Comparison of ENCODE assay signal across 19 mouse cellular contexts in the genomic region with DNA sequence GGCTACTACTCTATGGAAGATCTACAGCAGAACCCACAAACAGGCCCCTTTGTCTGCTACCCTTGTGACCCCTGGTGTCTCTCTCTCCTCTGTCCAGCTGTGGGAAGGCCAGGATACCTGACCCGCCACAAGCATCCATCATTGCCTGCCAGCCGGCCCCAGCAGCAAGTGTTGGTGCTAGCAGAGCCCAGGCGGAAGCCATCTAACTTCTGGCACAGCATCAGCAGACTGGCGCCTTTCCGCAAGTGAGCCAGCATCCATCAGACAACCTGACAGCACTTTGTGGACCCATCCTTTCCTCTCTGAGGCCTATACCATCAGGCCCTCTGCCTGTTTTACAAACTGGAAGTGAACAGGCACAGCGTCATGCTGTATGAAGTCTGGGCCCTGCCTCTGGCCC. TPM values are rescaled to one million over a fixed set of nuclear protein-coding genes. Genes with fewer than 3 reads are reported as not detected.
DNase-seq lines count a peak whose midpoint lies in the region; ATAC-seq and TF ChIP-seq lines count a peak whose summit lies in the region.
"Had no signal": no experiment of that assay in that cellular context is flagged by ENCODE, and none has a peak within 500 bp of the region (broad histone marks: within the 10 kb centered on the region; RNA-seq: fewer than 3 reads in every experiment).

No protein-coding gene starts in this region.

- 86% methylated on average over 6 of the region's 6 CpGs for WGBS in forebrain, embryonic 14.5 days
- WGBS in forebrain, embryonic 10.5 days, result 92% methylated on average over 6 of the region's 6 CpGs
- 59% methylated on average over 6 of the region's 6 CpGs for WGBS in hindbrain, postnatal 0 days
- 72% methylated on average over 6 of the region's 6 CpGs for WGBS in hindbrain, embryonic 12.5 days
- WGBS in midbrain, postnatal 0 days, result 93% methylated on average over 6 of the region's 6 CpGs
- 93% methylated on average over 6 of the region's 6 CpGs for whole genome bisulfite sequencing in midbrain, embryonic 14.5 days
- 74% methylated on average over 6 of the region's 6 CpGs for WGBS in neural tube, embryonic 15.5 days

- H3K4me3 ChIP-seq in forebrain, embryonic 14.5 days (ENCODE audit: low read depth, low read length), result no peak overlapping the region
- H3K4me3 ChIP-seq in forebrain, embryonic 10.5 days, result no peak overlapping the region
- H3K4me3 ChIP-seq in hindbrain, postnatal 0 days (ENCODE audit: low read length), result no peak overlapping the region
- no peak overlapping the region for H3K4me3 ChIP-seq in hindbrain, embryonic 12.5 days
- no peak overlapping the region for H3K4me3 ChIP-seq in midbrain, postnatal 0 days (ENCODE audit: low read depth, low read length)
- no peak overlapping the region for H3K4me3 ChIP-seq in midbrain, embryonic 14.5 days (replicated peaks; ENCODE audit: low read depth, low read length)
- no peak overlapping the region for H3K4me3 ChIP-seq in neural tube, embryonic 15.5 days (replicated peaks)
- no peak overlapping the region for H3K4me3 ChIP-seq in gastrocnemius, adult 2 months
- H3K4me3 ChIP-seq: heart, embryonic 12.5 days; limb, embryonic 10.5 days; midbrain, embryonic 13.5 days had no signal

- intact Hi-C loops in gastrocnemius, adult 2 months (cut with DNase I), result no loop called here

- peak overlapping the region; percentile 21; the same call in 1 of the 2 replicates for H3K27ac ChIP-seq in forebrain, embryonic 14.5 days (ENCODE audit: low read depth, low read length)
- H3K27ac ChIP-seq in forebrain, embryonic 10.5 days, result no peak overlapping the region
- H3K27ac ChIP-seq in hindbrain, postnatal 0 days, result peak overlapping the region; percentile 51; the same call in 1 of the 2 replicates
- H3K27ac ChIP-seq in hindbrain, embryonic 12.5 days, result no peak overlapping the region
- no peak overlapping the region; the same call in 1 of the 2 replicates for H3K27ac ChIP-seq in midbrain, postnatal 0 days (ENCODE audit: low read depth, low read length)
- no peak overlapping the region for H3K27ac ChIP-seq in midbrain, embryonic 14.5 days (replicated peaks; ENCODE audit: low read depth, low read length)
- H3K27ac ChIP-seq in neural tube, embryonic 15.5 days (replicated peaks), result peak overlapping the region; percentile 34; the same call in 1 of the 2 replicates
- no peak overlapping the region for H3K27ac ChIP-seq in gastrocnemius, adult 2 months
- H3K27ac ChIP-seq: limb, embryonic 10.5 days; macrophage; midbrain, embryonic 13.5 days had no signal

- H3K36me3 ChIP-seq in forebrain, embryonic 14.5 days (ENCODE audit: control insufficient read depth, insufficient read depth, low read length), result peaks cover 89% of the 10 kb centered on the region
- peaks cover 86% of the 10 kb centered on the region for H3K36me3 ChIP-seq in forebrain, embryonic 10.5 days (replicated peaks)
- H3K36me3 ChIP-seq in hindbrain, postnatal 0 days (ENCODE audit: insufficient read depth, low read length), result peaks cover 66% of the 10 kb centered on the region
- peaks cover 83% of the 10 kb centered on the region for H3K36me3 ChIP-seq in hindbrain, embryonic 12.5 days
- H3K36me3 ChIP-seq in midbrain, postnatal 0 days (ENCODE audit: insufficient read depth, low read length), result peaks cover 71% of the 10 kb centered on the region
- peaks cover 87% of the 10 kb centered on the region for H3K36me3 ChIP-seq in midbrain, embryonic 14.5 days (ENCODE audit: control insufficient read depth, insufficient read depth, low read length)
- H3K36me3 ChIP-seq in neural tube, embryonic 15.5 days, result peaks cover 89% of the 10 kb centered on the region

- no peak overlapping the region for H3K9ac ChIP-seq in forebrain, embryonic 14.5 days (ENCODE audit: low read length)
- H3K9ac ChIP-seq in hindbrain, postnatal 0 days (replicated peaks; ENCODE audit: low read length), result no peak overlapping the region
- H3K9ac ChIP-seq in hindbrain, embryonic 12.5 days, result no peak overlapping the region
- no peak overlapping the region for H3K9ac ChIP-seq in midbrain, postnatal 0 days (replicated peaks; ENCODE audit: low read length, poor library complexity, severe bottlenecking)
- H3K9ac ChIP-seq in midbrain, embryonic 14.5 days (replicated peaks; ENCODE audit: low read length), result no peak overlapping the region
- H3K9ac ChIP-seq in neural tube, embryonic 15.5 days (replicated peaks), result no peak overlapping the region
- H3K9ac ChIP-seq: heart, embryonic 12.5 days; midbrain, embryonic 13.5 days had no signal

- ATAC-seq in forebrain, embryonic 14.5 days, result peak; percentile 33; the same call in 1 of the 2 replicates
- ATAC-seq in hindbrain, postnatal 0 days, result peak; percentile 28
- ATAC-seq in hindbrain, embryonic 12.5 days (ENCODE audit: low FRiP score), result no peak
- no peak for ATAC-seq in midbrain, postnatal 0 days (ENCODE audit: low FRiP score)
- no peak for ATAC-seq in midbrain, embryonic 14.5 days (ENCODE audit: low FRiP score, low TSS enrichment)
- no peak for ATAC-seq in neural tube, embryonic 15.5 days (ENCODE audit: low FRiP score)
- ATAC-seq: midbrain, embryonic 13.5 days had no signal

- H3K4me2 ChIP-seq in forebrain, embryonic 14.5 days (ENCODE audit: low read length), result no peak overlapping the region
- no peak overlapping the region for H3K4me2 ChIP-seq in hindbrain, postnatal 0 days (ENCODE audit: low read depth, low read length)
- no peak overlapping the region for H3K4me2 ChIP-seq in hindbrain, embryonic 12.5 days (replicated peaks)
- no peak overlapping the region for H3K4me2 ChIP-seq in midbrain, postnatal 0 days (ENCODE audit: low read depth, low read length, poor library complexity, severe bottlenecking)
- no peak overlapping the region for H3K4me2 ChIP-seq in midbrain, embryonic 14.5 days (ENCODE audit: low read length)
- H3K4me2 ChIP-seq in neural tube, embryonic 15.5 days, result no peak overlapping the region
- H3K4me2 ChIP-seq: heart, embryonic 12.5 days; liver, embryonic 11.5 days; midbrain, embryonic 13.5 days had no signal

- no peaks in the 10 kb centered on the region for H3K4me1 ChIP-seq in forebrain, embryonic 14.5 days (ENCODE audit: control insufficient read depth, insufficient read depth, low read length)
- peaks cover 7% of the 10 kb centered on the region for H3K4me1 ChIP-seq in forebrain, embryonic 10.5 days
- no peaks in the 10 kb centered on the region for H3K4me1 ChIP-seq in hindbrain, postnatal 0 days (ENCODE audit: insufficient read depth, low read length)
- H3K4me1 ChIP-seq in hindbrain, embryonic 12.5 days, result peaks cover 8% of the 10 kb centered on the region
- no peaks in the 10 kb centered on the region for H3K4me1 ChIP-seq in midbrain, postnatal 0 days (ENCODE audit: insufficient read depth, low read length)
- no peaks in the 10 kb centered on the region for H3K4me1 ChIP-seq in midbrain, embryonic 14.5 days (ENCODE audit: control insufficient read depth, insufficient read depth, low read length)
- H3K4me1 ChIP-seq in neural tube, embryonic 15.5 days, result 0 out of 2 replicates have a peak, but pooled peaks cover 9% of the 10 kb centered on the region
- H3K4me1 ChIP-seq: midbrain, embryonic 13.5 days had no signal

- no peaks in the 10 kb centered on the region for H3K9me3 ChIP-seq in forebrain, embryonic 14.5 days (replicated peaks; ENCODE audit: control insufficient read depth, low read length)
- no peaks in the 10 kb centered on the region for H3K9me3 ChIP-seq in forebrain, embryonic 10.5 days
- no peaks in the 10 kb centered on the region for H3K9me3 ChIP-seq in hindbrain, postnatal 0 days (ENCODE audit: low read length)
- H3K9me3 ChIP-seq in hindbrain, embryonic 12.5 days (replicated peaks), result no peaks in the 10 kb centered on the region
- no peaks in the 10 kb centered on the region for H3K9me3 ChIP-seq in midbrain, postnatal 0 days (ENCODE audit: low read length)
- no peaks in the 10 kb centered on the region for H3K9me3 ChIP-seq in midbrain, embryonic 14.5 days (ENCODE audit: control insufficient read depth, low read length)
- H3K9me3 ChIP-seq in neural tube, embryonic 15.5 days (replicated peaks), result no peaks in the 10 kb centered on the region
- H3K9me3 ChIP-seq: heart, embryonic 12.5 days; limb, embryonic 10.5 days; midbrain, embryonic 13.5 days had no signal

- no peaks in the 10 kb centered on the region for H3K27me3 ChIP-seq in forebrain, embryonic 14.5 days (replicated peaks; ENCODE audit: control insufficient read depth, insufficient read depth, low read length)
- H3K27me3 ChIP-seq in forebrain, embryonic 10.5 days (ENCODE audit: poor library complexity, severe bottlenecking), result no peaks in the 10 kb centered on the region
- no peaks in the 10 kb centered on the region for H3K27me3 ChIP-seq in hindbrain, postnatal 0 days (ENCODE audit: insufficient read depth, low read length)
- no peaks in the 10 kb centered on the region for H3K27me3 ChIP-seq in hindbrain, embryonic 12.5 days
- no peaks in the 10 kb centered on the region for H3K27me3 ChIP-seq in midbrain, postnatal 0 days (ENCODE audit: insufficient read depth, low read length)
- H3K27me3 ChIP-seq in midbrain, embryonic 14.5 days (ENCODE audit: control insufficient read depth, insufficient read depth, low read length), result no peaks in the 10 kb centered on the region
- H3K27me3 ChIP-seq in neural tube, embryonic 15.5 days (replicated peaks), result no peaks in the 10 kb centered on the region
- H3K27me3 ChIP-seq: heart, embryonic 12.5 days; midbrain, embryonic 13.5 days had no signal

- peak; percentile 27 for DNase-seq in forebrain, embryonic 14.5 days (ENCODE audit: low spot score)
- DNase-seq in forebrain, embryonic 10.5 days (ENCODE audit: extremely low spot score, low spot score), result no peak
- peak; percentile 61 for DNase-seq in hindbrain, postnatal 0 days (ENCODE audit: low spot score)
- DNase-seq in midbrain, postnatal 0 days (ENCODE audit: low spot score), result peak; percentile 64
- DNase-seq in midbrain, embryonic 14.5 days, result no peak
- DNase-seq in gastrocnemius, adult 2 months, result no peak
- DNase-seq: adrenal gland, postnatal 36 days; gastrocnemius, postnatal 36 days; heart, postnatal 36 days; kidney, postnatal 25 days; lung, adult 2 months; thymus, adult 18-20 months had no signal

- TF ChIP-seq CTCF in hindbrain, postnatal 0 days (IDR thresholded peaks at IDR 0.05; ENCODE audit: low read depth), result no peak
- TF ChIP-seq CTCF in midbrain, postnatal 0 days (IDR thresholded peaks at IDR 0.05), result no peak
- no peak for TF ChIP-seq CTCF in gastrocnemius, adult 2 months (IDR thresholded peaks at IDR 0.05)

RNA-seq across cellular contexts. Expression of gene Fam168b, which starts 31.3 kb away (rescaled TPM):
- 81.8 and 102 TPM in 2 replicates for polyA plus RNA-seq in forebrain, embryonic 14.5 days (2014; fragmentation: Nextera tagmentation; extraction: Ambion mirVana)
- 112 and 118 TPM in 2 replicates for polyA plus RNA-seq in forebrain, embryonic 10.5 days (2016; fragmentation: Nextera tagmentation; extraction: Ambion mirVana)
- total RNA-seq in hindbrain, postnatal 0 days (2014; rRNA removed), result 367 and 457 TPM in 2 replicates
- 81.5 and 90.6 TPM in 2 replicates for polyA plus RNA-seq in hindbrain, postnatal 0 days (2015; fragmentation: Nextera tagmentation; extraction: Ambion mirVana)
- 170 TPM in 2 replicates for polyA plus RNA-seq in hindbrain, embryonic 12.5 days (2016; fragmentation: Nextera tagmentation; extraction: Ambion mirVana)
- 319 and 542 TPM in 2 replicates for total RNA-seq in midbrain, postnatal 0 days (2014; rRNA removed)
- polyA plus RNA-seq in midbrain, postnatal 0 days (2015; fragmentation: Nextera tagmentation; extraction: Ambion mirVana), result 94.3 and 95.9 TPM in 2 replicates
- 116 and 131 TPM in 2 replicates for polyA plus RNA-seq in midbrain, embryonic 14.5 days (2014; fragmentation: Nextera tagmentation; extraction: Ambion mirVana)
- polyA plus RNA-seq in neural tube, embryonic 15.5 days (2015; fragmentation: Nextera tagmentation; extraction: Ambion mirVana), result 107 and 119 TPM in 2 replicates
- 10 to 100 TPM; 28.6 to 35.0 TPM for total RNA-seq in gastrocnemius, adult 2 months (2021)

RNA-seq across cellular contexts. Expression of gene Plekhb2, which starts 38.2 kb away (rescaled TPM):
- 60.0 and 70.5 TPM in 2 replicates for polyA plus RNA-seq in forebrain, embryonic 14.5 days (2014; fragmentation: Nextera tagmentation; extraction: Ambion mirVana)
- 43.2 and 44.7 TPM in 2 replicates for polyA plus RNA-seq in forebrain, embryonic 10.5 days (2016; fragmentation: Nextera tagmentation; extraction: Ambion mirVana)
- 98.6 and 117 TPM in 2 replicates for total RNA-seq in hindbrain, postnatal 0 days (2014; rRNA removed)
- 104 and 107 TPM in 2 replicates for polyA plus RNA-seq in hindbrain, postnatal 0 days (2015; fragmentation: Nextera tagmentation; extraction: Ambion mirVana)
- 50.8 and 59.8 TPM in 2 replicates for polyA plus RNA-seq in hindbrain, embryonic 12.5 days (2016; fragmentation: Nextera tagmentation; extraction: Ambion mirVana)
- 83.3 and 97.3 TPM in 2 replicates for total RNA-seq in midbrain, postnatal 0 days (2014; rRNA removed)
- polyA plus RNA-seq in midbrain, postnatal 0 days (2015; fragmentation: Nextera tagmentation; extraction: Ambion mirVana), result 85.1 and 93.1 TPM in 2 replicates
- 61.8 and 67.2 TPM in 2 replicates for polyA plus RNA-seq in midbrain, embryonic 14.5 days (2014; fragmentation: Nextera tagmentation; extraction: Ambion mirVana)
- polyA plus RNA-seq in neural tube, embryonic 15.5 days (2015; fragmentation: Nextera tagmentation; extraction: Ambion mirVana), result 81.7 and 84.0 TPM in 2 replicates
- total RNA-seq in gastrocnemius, adult 2 months (2021), result 10 to 100 TPM; 53.4 to 58.3 TPM

Comparison
In these comparisons a context has a peak if more than half of its experiments do, and no peak if none do; other contexts are left out.
1. ATAC-seq: peak in forebrain, embryonic 14.5 days (single experiment) and hindbrain, postnatal 0 days (single experiment); none in hindbrain, embryonic 12.5 days (single experiment), midbrain, postnatal 0 days (single experiment), midbrain, embryonic 14.5 days (single experiment) and neural tube, embryonic 15.5 days (single experiment).
2. DNase-seq: peak in forebrain, embryonic 14.5 days (single experiment), hindbrain, postnatal 0 days (single experiment) and midbrain, postnatal 0 days (single experiment); none in forebrain, embryonic 10.5 days (single experiment), midbrain, embryonic 14.5 days (single experiment) and gastrocnemius, adult 2 months (single experiment).
3. H3K27ac ChIP-seq: peak in forebrain, embryonic 14.5 days (single experiment), hindbrain, postnatal 0 days (single experiment) and neural tube, embryonic 15.5 days (single experiment); none in forebrain, embryonic 10.5 days (single experiment), hindbrain, embryonic 12.5 days (single experiment), midbrain, postnatal 0 days (single experiment), midbrain, embryonic 14.5 days (single experiment) and gastrocnemius, adult 2 months (single experiment).